Mouse (Mus musculus): Measurements from ENCODE around the gene Dpp6.

- TF ChIP-seq CTCF (IDR thresholded peaks at IDR 0.05; ENCODE audit: low read depth) (no peak), EP300 (optimal IDR thresholded peaks at IDR 0.05) (no peak)
Measured at GRCm38 (mm10) chr5:27426200-27426599, 609.2 kb downstream of the Dpp6 start.
